Mouse (Mus musculus): Measurements from ENCODE around the gene Usp40. TPM values are rescaled to one million over a fixed set of nuclear protein-coding genes. Genes with fewer than 3 reads are reported as not detected.

Gene Usp40
- polyA plus RNA-seq, 1 experiment from 2014 or later: 16.3 TPM

- no peak for DNase-seq (ENCODE audit: low spot score)
- Histone ChIP-seq H3K27ac (ENCODE audit: low read length) (no peak overlapping the region), H3K36me3 (ENCODE audit: insufficient read depth, low read length) (no peaks in the 10 kb centered on the region), H3K4me1 (ENCODE audit: insufficient read depth, low read depth, low read length) (no peaks in the 10 kb centered on the region), H3K9me3 (ENCODE audit: low read length) (no peaks in the 10 kb centered on the region), H3K4me3 (ENCODE audit: low read depth, low read length) (no peak overlapping the region), H3K27me3 (replicated peaks; ENCODE audit: insufficient read depth, low read length) (no peaks in the 10 kb centered on the region), H3K4me2 (replicated peaks; ENCODE audit: low read depth, low read length) (no peak overlapping the region), H3K9ac (replicated peaks; ENCODE audit: low read depth) (no peak overlapping the region)
- 92% methylated on average over 4 of the region's 4 CpGs for WGBS
- no peak for ATAC-seq
- TF ChIP-seq CTCF (IDR thresholded peaks at IDR 0.05): no peak
- no peak for TF ChIP-seq EP300 (IDR thresholded peaks at IDR 0.05)
Measured at GRCm38 (mm10) chr1:88014671-88015070, 6.3 kb upstream of the Usp40 start.

- Histone ChIP-seq H3K4me1 (ENCODE audit: insufficient read depth, low read depth, low read length) (no peaks in the 10 kb centered on the region), H3K27me3 (replicated peaks; ENCODE audit: insufficient read depth, low read length) (no peaks in the 10 kb centered on the region), H3K9me3 (ENCODE audit: low read length) (no peaks in the 10 kb centered on the region), H3K4me3 (ENCODE audit: low read depth, low read length) (no peak overlapping the region), H3K9ac (replicated peaks; ENCODE audit: low read depth) (no peak overlapping the region), H3K4me2 (replicated peaks; ENCODE audit: low read depth, low read length) (no peak overlapping the region), H3K27ac (ENCODE audit: low read length) (no peak overlapping the region), H3K36me3 (ENCODE audit: insufficient read depth, low read length) (no peaks in the 10 kb centered on the region)
- ATAC-seq (no peak), DNase-seq (ENCODE audit: low spot score) (peak; percentile 35)
- WGBS: 84% methylated on average over 4 of the region's 4 CpGs
- TF ChIP-seq CTCF (IDR thresholded peaks at IDR 0.05): no peak
- TF ChIP-seq EP300 (IDR thresholded peaks at IDR 0.05): no peak
Measured at GRCm38 (mm10) chr1:88014194-88014593, 5.8 kb upstream of the Usp40 start.

- TF ChIP-seq CTCF (IDR thresholded peaks at IDR 0.05): no peak
- no peak for TF ChIP-seq EP300 (IDR thresholded peaks at IDR 0.05)
- peak; percentile 41 for DNase-seq (ENCODE audit: low spot score)
- no peak overlapping the region for H3K4me3 ChIP-seq (ENCODE audit: low read depth, low read length)
- ATAC-seq: no peak
- H3K27me3 ChIP-seq (replicated peaks; ENCODE audit: insufficient read depth, low read length): no peaks in the 10 kb centered on the region
- H3K4me1 ChIP-seq (ENCODE audit: insufficient read depth, low read depth, low read length): no peaks in the 10 kb centered on the region
- WGBS: 54% methylated on average over 3 of the region's 3 CpGs
- no peak overlapping the region for H3K4me2 ChIP-seq (replicated peaks; ENCODE audit: low read depth, low read length)
- H3K9me3 ChIP-seq (ENCODE audit: low read length): no peaks in the 10 kb centered on the region
- H3K9ac ChIP-seq (replicated peaks; ENCODE audit: low read depth): no peak overlapping the region
- H3K27ac ChIP-seq (ENCODE audit: low read length): no peak overlapping the region
- H3K36me3 ChIP-seq (ENCODE audit: insufficient read depth, low read length): no peaks in the 10 kb centered on the region
Measured at GRCm38 (mm10) chr1:88013726-88014125, 5.4 kb upstream of the Usp40 start.

GRCm38 (mm10) chr1:88009521-88009920, 1.2 kb upstream of the Usp40 start:
- WGBS: 62% methylated on average over 3 of the region's 3 CpGs
- H3K9ac ChIP-seq (replicated peaks; ENCODE audit: low read depth): no peak overlapping the region
- no peaks in the 10 kb centered on the region for H3K27me3 ChIP-seq (replicated peaks; ENCODE audit: insufficient read depth, low read length)
- DNase-seq (ENCODE audit: low spot score): no peak
- 0 out of 2 replicates have a peak, but pooled peaks cover 3% of the 10 kb centered on the region for H3K4me1 ChIP-seq (ENCODE audit: insufficient read depth, low read depth, low read length)
- H3K4me2 ChIP-seq (replicated peaks; ENCODE audit: low read depth, low read length): no peak overlapping the region
- no peak overlapping the region for H3K27ac ChIP-seq (ENCODE audit: low read length)
- TF ChIP-seq CTCF (IDR thresholded peaks at IDR 0.05): no peak
- no peak for TF ChIP-seq EP300 (IDR thresholded peaks at IDR 0.05)
- ATAC-seq: no peak
- no peaks in the 10 kb centered on the region for H3K9me3 ChIP-seq (ENCODE audit: low read length)
- no peaks in the 10 kb centered on the region for H3K36me3 ChIP-seq (ENCODE audit: insufficient read depth, low read length)
- H3K4me3 ChIP-seq (ENCODE audit: low read depth, low read length): no peak overlapping the region

GRCm38 (mm10) chr1:88008735-88009134, 384 bp upstream of the Usp40 start:
- Histone ChIP-seq H3K4me1 (ENCODE audit: insufficient read depth, low read depth, low read length) (0 out of 2 replicates have a peak, but pooled peaks cover 3% of the 10 kb centered on the region), H3K27me3 (replicated peaks; ENCODE audit: insufficient read depth, low read length) (no peaks in the 10 kb centered on the region), H3K9ac (replicated peaks; ENCODE audit: low read depth) (peak overlapping the region; percentile 92; the same call in 1 of the 2 replicates), H3K4me2 (replicated peaks; ENCODE audit: low read depth, low read length) (peak overlapping the region; percentile 63), H3K27ac (ENCODE audit: low read length) (no peak overlapping the region), H3K36me3 (ENCODE audit: insufficient read depth, low read length) (no peaks in the 10 kb centered on the region), H3K9me3 (ENCODE audit: low read length) (no peaks in the 10 kb centered on the region), H3K4me3 (ENCODE audit: low read depth, low read length) (peak overlapping the region; percentile 74)
- no peak for TF ChIP-seq EP300 (IDR thresholded peaks at IDR 0.05)
- TF ChIP-seq CTCF (IDR thresholded peaks at IDR 0.05): no peak
- DNase-seq (ENCODE audit: low spot score): no peak
- no peak for ATAC-seq
- WGBS: 29% methylated on average over 4 of the region's 4 CpGs

GRCm38 (mm10) chr1:88007692-88008210, 600 bp downstream of the Usp40 start:
- WGBS: 3% methylated on average over 5 of the region's 5 CpGs
- Histone ChIP-seq H3K4me2 (replicated peaks; ENCODE audit: low read depth, low read length) (peak overlapping the region; percentile 63), H3K4me3 (ENCODE audit: low read depth, low read length) (peak overlapping the region; percentile 74), H3K9me3 (ENCODE audit: low read length) (no peaks in the 10 kb centered on the region), H3K9ac (replicated peaks; ENCODE audit: low read depth) (peak overlapping the region; percentile 92), H3K27me3 (replicated peaks; ENCODE audit: insufficient read depth, low read length) (no peaks in the 10 kb centered on the region), H3K27ac (ENCODE audit: low read length) (peak overlapping the region; percentile 88), H3K4me1 (ENCODE audit: insufficient read depth, low read depth, low read length) (0 out of 2 replicates have a peak, but pooled peaks cover 3% of the 10 kb centered on the region), H3K36me3 (ENCODE audit: insufficient read depth, low read length) (no peaks in the 10 kb centered on the region)
- peak; percentile 36 for ATAC-seq
- TF ChIP-seq EP300 (IDR thresholded peaks at IDR 0.05) (no peak), CTCF (IDR thresholded peaks at IDR 0.05) (no peak)
- peak; percentile 20 for DNase-seq (ENCODE audit: low spot score)

- 95% methylated on average over 2 of the region's 2 CpGs for WGBS
- Histone ChIP-seq H3K4me1 (ENCODE audit: insufficient read depth, low read depth, low read length) (no peaks in the 10 kb centered on the region), H3K4me2 (replicated peaks; ENCODE audit: low read depth, low read length) (no peak overlapping the region), H3K9ac (replicated peaks; ENCODE audit: low read depth) (no peak overlapping the region), H3K27me3 (replicated peaks; ENCODE audit: insufficient read depth, low read length) (no peaks in the 10 kb centered on the region), H3K9me3 (ENCODE audit: low read length) (no peaks in the 10 kb centered on the region), H3K4me3 (ENCODE audit: low read depth, low read length) (no peak overlapping the region), H3K36me3 (ENCODE audit: insufficient read depth, low read length) (peaks cover 45% of the 10 kb centered on the region), H3K27ac (ENCODE audit: low read length) (no peak overlapping the region)
- TF ChIP-seq CTCF (IDR thresholded peaks at IDR 0.05): no peak
- TF ChIP-seq EP300 (IDR thresholded peaks at IDR 0.05): no peak
- no peak for ATAC-seq
- DNase-seq (ENCODE audit: low spot score): no peak
Measured at GRCm38 (mm10) chr1:87992716-87993115, 15.6 kb downstream of the Usp40 start.

Data from lung, postnatal 0 days (tissue).